Mouse (Mus musculus) naive thymus-derived CD4-positive, alpha-beta T cell, adult 2 months (primary cell): ENCODE data around the gene Tnks1bp1.

Experiments
- DNase-seq: peaks from one replicate; pipeline ENCODE4 v3.0.0-alpha.2; 2011; ENCODE audit warnings: low read depth

The Tnks1bp1 gene

GRCm38 (mm10) chr2:85038336-85038735, 9.5 kb upstream of the Tnks1bp1 start:
- DNase-seq: no peak

- DNase-seq: no peak
These were observed 4.2 kb upstream of the Tnks1bp1 start for GRCm38 (mm10) chr2:85043623-85044022.

GRCm38 (mm10) chr2:85046222-85046621, 1.6 kb upstream of the Tnks1bp1 start:
- DNase-seq: no peak

GRCm38 (mm10) chr2:85047081-85047480, 741 bp upstream of the Tnks1bp1 start:
- no peak for DNase-seq

GRCm38 (mm10) chr2:85048168-85048751, 438 bp downstream of the Tnks1bp1 start:
- DNase-seq: peak; percentile 67

- DNase-seq: no peak
These were observed 1.5 kb downstream of the Tnks1bp1 start for GRCm38 (mm10) chr2:85049277-85049676.

GRCm38 (mm10) chr2:85050001-85050634, 2.3 kb downstream of the Tnks1bp1 start:
- DNase-seq: no peak

GRCm38 (mm10) chr2:85050746-85051145, 2.9 kb downstream of the Tnks1bp1 start:
- no peak for DNase-seq

GRCm38 (mm10) chr2:85053192-85053816, 5.5 kb downstream of the Tnks1bp1 start:
- no peak for DNase-seq

GRCm38 (mm10) chr2:85056711-85057110, 8.9 kb downstream of the Tnks1bp1 start:
- no peak for DNase-seq

- DNase-seq: no peak
These were observed 11.9 kb downstream of the Tnks1bp1 start for GRCm38 (mm10) chr2:85059677-85060076.

GRCm38 (mm10) chr2:85060591-85061060, 12.8 kb downstream of the Tnks1bp1 start:
- peak; percentile 36 for DNase-seq

- no peak for DNase-seq
These were observed 13.3 kb downstream of the Tnks1bp1 start for GRCm38 (mm10) chr2:85061107-85061541.

GRCm38 (mm10) chr2:85065141-85065875, 17.5 kb downstream of the Tnks1bp1 start:
- no peak for DNase-seq

- DNase-seq: no peak
These were observed 19.1 kb downstream of the Tnks1bp1 start for GRCm38 (mm10) chr2:85066937-85067336.

GRCm38 (mm10) chr2:85067903-85068625, 20.2 kb downstream of the Tnks1bp1 start:
- DNase-seq: no peak

- no peak for DNase-seq
These were observed 20.8 kb downstream of the Tnks1bp1 start for GRCm38 (mm10) chr2:85068626-85069025.

GRCm38 (mm10) chr2:85070086-85070485, 22.3 kb downstream of the Tnks1bp1 start:
- no peak for DNase-seq

GRCm38 (mm10) chr2:85071921-85072320, 24.1 kb downstream of the Tnks1bp1 start:
- DNase-seq: no peak

GRCm38 (mm10) chr2:85073751-85074150, 25.9 kb downstream of the Tnks1bp1 start:
- no peak for DNase-seq

- no peak for DNase-seq
These were observed 41.2 kb downstream of the Tnks1bp1 start for GRCm38 (mm10) chr2:85088716-85089646.
